Mouse (Mus musculus): ENCODE measurements at regions not wholly inside any gene's neighbourhood (a gene's known extent, or its start where the extent isn't known, plus 50 kb on each side); places are given as distances from the start of the nearest gene placed in this dataset.

DNA sequence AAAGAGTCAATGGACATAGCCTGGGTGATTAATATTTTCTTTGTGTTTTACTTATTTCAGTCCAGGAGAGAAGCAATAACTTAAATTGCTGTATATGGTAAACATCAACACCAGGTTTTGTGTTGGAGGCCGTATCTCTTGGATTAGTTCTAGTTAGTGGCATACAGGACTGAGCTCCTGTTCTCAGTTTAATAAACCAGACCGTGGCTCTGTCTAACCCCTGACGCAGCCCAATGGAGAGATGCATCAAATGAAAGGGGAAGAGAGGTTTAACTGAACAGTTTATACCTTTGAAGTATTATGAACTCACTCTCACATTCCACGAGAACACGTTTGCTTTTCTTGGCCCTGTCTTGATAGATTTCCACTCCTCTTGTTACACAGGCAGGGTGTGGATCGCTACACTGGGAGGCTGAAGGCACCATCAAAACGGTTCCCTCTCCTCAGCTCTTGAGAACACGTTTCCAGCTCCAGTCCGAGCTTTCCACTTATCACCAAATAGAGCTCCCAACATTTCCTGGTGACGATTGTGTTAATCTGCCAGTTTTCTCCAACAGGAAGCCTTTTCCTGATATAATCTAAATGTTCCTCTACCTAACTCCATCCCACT lies 54.0 kb upstream of the Cerkl start:
- no peak for DNase-seq (ENCODE audit: low spot score in 2 of 2)

DNA sequence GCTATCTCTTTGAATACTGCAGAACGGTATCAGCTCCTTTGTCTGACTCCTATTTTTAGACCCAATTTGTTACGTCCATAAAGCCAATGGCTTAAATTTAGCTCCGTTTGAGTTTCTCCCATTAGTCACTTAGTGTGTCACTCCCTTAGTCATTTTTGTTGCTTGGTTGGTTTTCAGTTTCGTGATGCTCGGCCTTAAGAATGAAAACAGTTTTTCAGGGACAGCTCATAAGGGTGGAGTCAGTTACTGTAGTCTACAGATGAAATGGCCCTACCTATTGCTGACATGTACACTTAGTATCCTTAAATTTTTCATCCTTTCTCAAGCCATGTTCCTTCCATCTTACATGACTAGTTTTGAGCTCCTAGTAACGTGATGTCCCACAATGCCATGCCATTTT lies 54.5 kb upstream of the Cerkl start:
- no peak for DNase-seq (ENCODE audit: low spot score in 2 of 2)

DNA sequence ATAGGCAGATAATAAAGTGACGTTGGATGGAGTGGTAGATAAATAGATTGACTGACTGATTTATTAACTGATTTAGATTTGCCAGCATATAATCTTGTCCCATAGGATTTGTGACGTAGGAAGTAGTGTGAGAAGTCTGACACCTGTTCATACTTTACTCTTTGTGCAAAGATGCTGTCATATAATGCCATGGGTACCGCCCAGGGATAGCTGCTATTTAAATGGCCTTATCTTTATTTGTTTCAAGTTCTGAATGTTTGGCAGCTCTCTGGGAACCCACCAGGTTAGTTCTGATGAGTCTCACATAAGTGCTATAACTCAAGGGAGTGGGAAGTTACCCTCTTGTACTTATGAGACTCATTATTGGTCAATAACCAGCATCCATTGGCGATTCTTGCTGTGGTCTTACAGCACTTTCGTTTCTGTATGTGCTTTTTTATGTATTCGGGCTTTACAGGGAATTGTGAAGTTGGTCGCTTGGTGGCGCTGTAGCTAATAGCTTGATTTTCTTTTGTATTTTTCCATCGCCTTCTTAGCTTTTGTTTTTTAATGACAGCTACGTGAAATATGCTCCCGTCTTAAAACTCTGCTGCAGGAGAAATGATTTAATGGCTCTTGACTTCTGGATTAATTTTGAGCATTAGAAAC lies 55.2 kb upstream of the Cerkl start:
- DNase-seq (ENCODE audit: low spot score in 2 of 2): peak; percentile 7 to 32

DNA sequence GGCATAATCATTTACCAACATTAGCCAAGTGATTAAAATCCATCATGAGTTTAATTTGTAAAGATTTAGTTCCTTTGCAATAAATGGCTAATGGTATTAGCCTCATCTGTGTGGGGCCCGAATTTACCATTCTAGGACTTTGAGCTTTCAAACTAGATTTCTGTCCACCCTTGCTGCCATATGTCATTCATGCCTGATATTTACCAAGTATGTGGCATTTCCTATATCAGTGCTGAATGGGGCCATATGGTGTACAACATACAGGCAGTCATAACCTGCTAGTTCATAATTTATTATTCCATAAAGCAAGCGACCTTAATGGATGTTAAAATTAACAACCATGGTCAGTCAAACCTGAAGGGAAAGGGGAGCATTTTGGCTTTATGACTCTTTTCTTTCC lies 55.8 kb upstream of the Cerkl start:
- no peak for DNase-seq (ENCODE audit: low spot score in 2 of 2)

DNA sequence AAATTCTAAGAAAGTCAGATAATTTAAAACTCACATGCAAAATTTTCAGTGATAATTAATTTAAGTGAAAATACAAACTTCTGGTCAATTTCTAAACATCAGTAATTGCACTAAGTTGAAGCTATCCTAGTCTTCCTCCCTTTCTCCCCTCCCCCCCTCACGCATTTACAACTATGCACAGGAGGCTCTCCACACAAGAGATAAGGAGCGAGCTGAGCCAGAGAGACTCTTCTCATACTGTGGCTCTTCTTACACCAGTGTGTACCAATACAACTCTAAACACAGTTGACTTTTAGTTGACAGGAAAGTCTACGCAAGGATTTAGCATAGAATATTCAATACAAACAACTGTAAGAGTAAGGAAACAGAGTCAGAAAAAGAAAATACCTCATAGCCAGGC lies 57.1 kb upstream of the Cerkl start:
- no peak for DNase-seq (ENCODE audit: low spot score in 2 of 2)

DNA sequence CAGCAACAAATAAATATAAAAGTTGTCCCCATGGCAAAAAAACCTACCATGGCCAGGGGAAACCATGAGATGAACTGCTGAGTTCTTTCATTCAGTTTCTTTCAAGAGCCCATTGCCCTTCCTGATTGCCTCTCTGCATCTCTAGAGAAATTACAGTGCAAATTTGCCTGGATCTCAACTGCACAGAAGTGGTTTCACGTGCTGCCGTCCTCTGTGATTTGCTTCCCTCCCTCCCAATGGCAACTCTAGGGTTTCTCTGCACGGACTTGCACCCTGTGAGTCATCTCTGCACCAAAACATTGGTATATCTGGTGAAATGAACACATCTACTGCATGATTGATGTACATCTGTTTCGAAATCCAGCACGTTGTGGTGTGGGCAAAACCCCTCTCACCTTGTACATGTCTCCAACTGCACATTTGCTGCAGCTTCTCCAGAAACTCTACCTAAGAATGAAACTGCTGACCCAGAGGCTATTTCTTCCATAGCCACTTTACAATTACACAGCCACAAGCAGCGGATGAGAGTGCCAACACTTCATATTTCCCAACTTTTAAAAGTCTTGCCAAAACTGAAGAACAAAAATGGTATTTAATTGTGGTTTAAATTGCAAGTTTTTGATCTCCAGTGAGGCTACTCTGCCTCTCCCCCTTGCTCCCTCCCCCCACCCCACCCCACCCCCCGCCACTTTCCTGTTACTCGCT lies 61.6 kb upstream of the Cerkl start:
- no peak for DNase-seq (ENCODE audit: low spot score in 2 of 2)

DNA sequence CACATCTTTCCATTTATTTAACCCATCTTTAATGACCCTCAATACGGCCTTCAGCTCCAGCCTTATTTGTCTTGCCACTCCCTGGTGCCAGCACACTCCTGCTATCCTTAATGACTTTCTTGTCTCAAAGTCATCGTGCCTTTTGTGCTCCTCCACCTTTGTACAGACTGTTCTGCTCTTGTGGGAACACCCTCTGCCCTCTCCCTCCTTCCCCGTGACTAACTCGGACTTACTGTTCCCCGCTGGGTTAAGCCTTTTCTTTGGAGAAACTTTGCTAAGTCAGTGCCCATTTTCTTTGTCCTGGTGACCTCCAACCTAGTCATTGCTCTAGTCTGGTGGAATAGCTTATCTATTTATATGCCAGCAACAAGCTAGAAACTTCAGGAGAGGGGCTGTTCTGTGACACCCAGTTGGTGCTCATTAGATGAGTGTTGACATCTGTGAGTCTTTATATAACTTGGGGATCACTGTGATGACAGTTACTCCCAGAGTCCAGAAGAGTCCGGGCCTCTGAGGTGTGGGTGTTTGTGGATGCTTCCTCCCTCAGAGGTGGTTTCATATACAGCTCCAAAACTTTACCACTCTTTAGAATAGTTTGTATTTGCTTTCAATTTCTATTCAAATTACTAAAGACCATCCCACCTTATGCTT lies 63.3 kb upstream of the Cerkl start:
- no peak for DNase-seq (ENCODE audit: low spot score in 2 of 2)

DNA sequence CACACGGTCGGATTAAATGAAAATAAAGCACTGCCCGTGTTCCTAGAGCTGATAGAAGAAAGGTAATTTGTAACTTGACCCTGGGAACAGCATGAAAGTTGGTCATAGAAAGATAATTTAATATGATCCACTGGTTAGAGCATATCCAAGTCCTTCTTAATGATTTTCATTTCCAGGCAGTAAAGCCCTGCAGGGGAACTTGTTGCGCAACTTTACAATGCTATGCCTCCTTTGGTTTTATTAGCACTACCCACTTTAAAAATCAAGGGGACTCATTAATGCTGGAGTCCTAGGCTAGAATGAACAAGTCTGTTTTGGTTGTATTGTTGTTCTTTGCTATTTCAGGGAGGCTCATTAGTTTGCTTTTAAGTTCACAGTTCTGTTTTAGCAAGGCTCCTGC lies 66.9 kb upstream of the Cerkl start:
- no peak for DNase-seq (ENCODE audit: low spot score in 2 of 2)

DNA sequence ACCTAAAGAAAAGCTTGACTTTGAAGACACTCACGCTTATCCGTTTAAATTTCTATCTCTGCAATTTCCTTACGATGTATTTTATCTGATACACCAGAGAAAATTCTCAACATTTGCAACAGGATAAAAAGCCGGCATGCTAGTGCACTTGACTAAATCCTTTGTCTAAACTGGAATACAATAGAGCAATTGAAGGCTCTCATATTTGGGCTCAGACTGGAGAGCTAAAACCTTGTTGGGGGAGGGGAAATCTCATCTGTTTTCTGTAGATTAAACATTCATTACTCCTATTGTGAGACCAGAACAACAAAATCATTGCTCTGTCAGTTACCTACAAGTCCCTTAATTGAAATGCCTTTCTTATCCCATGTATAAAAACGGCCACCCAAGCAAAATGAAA lies 70.9 kb upstream of the Cerkl start:
- no peak for DNase-seq (ENCODE audit: low spot score in 2 of 2)

DNA sequence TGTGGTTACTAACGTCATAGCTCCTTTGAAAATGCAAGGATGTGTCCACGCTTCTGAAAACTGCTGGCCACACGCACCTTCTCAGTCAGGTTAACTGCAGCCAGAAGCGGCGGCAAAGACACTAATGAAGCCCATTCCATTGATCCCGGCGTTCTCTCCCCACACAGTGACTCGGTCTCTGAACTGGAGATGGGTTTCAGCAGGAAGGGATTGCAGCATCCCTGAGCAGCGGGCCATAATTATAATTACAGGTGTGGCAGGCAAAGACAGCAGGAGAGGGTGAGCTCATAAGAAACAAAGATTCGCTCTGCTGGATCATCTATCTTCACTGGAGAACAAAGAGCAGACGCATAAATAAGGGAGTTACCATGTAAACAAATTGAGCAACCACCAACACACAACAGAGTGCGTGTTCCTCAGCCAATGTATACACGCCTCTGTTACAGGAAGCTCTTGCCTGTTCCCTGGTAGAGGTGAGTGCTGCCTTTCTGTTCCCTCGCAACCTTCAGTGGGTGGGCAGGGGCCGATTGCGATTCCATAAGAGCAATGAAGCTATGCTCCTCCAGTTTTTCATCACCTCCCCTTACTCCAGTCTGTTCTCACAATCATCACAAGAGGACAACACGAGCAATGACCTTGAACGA lies 71.9 kb upstream of the Cerkl start:
- DNase-seq (ENCODE audit: low spot score in 2 of 2): no peak

DNA sequence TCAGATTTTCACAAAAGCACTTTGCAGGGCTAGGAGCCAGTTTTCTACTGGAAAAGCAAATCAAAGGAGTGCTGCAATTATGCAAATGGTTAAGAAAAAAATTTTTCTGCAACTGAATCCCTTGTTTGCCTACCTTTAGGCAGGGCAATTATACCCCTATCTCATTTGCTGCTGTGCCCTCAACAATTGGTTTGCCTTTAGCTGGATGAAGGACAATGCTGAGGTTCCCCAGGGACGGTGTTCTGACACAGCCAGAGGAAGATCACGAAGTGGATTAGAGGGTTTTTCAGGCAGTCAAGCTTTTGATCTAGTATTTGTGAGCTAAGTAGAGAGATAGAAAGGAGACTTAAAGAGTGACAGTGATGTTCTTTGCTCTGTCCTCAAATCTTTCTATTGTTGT lies 72.6 kb upstream of the Cerkl start:
- DNase-seq (ENCODE audit: low spot score in 2 of 2): no peak

DNA sequence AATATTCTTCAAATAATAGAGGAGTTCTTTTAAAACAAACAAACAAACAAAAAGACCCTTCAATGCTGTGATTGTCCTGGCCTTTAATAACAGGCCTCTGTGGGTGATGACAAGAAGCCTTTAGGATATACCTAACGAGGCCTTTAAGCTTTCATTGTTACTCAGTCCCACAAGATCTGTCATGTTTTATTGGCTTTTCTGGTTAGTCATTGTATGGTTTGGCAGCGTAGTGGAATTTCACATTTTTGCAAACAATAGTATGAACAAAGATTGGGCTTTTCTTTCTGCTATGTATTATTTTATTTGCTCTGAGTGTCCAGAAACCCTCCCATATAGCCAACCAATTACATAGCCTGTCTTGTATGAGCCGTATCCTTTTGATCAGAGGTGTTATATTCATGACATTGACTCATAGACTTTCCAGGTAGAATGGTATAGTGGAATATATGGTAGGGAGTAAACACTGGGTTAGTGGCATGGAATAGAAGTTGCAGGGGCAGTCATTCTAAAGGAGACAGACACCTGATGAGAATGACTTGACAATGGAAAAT lies 76.1 kb upstream of the Cerkl start:
- DNase-seq (ENCODE audit: low spot score in 2 of 2): no peak

DNA sequence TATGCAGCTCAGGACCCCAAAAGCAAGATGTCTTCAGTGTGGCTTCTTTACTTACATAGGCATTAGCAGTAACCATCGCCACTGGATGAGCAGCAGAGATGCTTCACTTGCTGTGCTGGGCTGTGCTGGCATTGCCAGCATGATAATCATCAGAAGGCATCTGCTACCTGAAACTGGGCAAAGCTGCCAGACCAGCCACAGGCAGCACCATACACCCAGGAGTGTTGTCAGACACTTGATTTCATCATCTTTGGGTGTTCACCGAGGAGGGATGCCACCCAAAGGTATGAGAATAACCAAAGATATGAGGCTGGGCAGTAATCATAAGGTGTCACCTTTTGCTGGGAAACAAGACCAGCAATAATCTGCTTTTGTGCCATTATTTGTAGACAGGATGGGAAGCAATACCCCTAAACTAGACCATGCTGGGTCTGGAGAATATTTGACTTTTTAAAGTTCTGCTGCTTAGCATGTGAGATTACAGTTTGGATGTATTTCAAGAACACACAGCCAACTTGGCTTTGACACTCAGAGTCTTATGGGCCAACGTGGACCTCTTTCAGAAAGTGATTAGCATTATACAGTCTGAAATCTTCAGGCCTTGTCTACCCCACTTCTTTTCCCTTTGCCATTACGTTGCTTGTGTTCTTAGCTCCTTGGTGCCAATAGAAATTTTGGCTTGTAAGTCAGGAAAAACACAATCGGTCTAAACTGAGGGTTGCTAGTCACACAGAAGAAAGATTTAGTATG lies 80.7 kb upstream of the Cerkl start:
- DNase-seq (ENCODE audit: low spot score in 2 of 2): no peak

DNA sequence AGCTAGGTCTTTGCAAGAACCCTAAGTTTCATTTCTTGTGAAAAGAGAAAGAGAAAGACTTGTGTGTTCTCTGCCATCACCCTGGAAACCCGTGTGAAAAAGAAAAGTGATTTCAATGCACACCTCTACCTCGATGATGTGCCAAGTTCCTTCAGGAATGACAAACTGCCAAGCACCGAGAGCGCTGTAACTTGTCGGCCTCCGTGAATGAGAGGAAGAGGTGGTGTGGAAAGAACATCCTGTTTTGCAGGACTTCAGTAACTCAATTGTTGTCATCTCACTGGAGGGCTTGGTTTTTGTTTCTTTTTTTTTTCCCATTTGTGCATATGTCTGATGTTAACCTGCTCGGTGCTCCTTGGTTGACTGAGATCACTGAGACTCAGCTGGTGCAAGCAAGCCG lies 83.8 kb upstream of the Cerkl start:
- DNase-seq (ENCODE audit: low spot score in 2 of 2): no peak

DNA sequence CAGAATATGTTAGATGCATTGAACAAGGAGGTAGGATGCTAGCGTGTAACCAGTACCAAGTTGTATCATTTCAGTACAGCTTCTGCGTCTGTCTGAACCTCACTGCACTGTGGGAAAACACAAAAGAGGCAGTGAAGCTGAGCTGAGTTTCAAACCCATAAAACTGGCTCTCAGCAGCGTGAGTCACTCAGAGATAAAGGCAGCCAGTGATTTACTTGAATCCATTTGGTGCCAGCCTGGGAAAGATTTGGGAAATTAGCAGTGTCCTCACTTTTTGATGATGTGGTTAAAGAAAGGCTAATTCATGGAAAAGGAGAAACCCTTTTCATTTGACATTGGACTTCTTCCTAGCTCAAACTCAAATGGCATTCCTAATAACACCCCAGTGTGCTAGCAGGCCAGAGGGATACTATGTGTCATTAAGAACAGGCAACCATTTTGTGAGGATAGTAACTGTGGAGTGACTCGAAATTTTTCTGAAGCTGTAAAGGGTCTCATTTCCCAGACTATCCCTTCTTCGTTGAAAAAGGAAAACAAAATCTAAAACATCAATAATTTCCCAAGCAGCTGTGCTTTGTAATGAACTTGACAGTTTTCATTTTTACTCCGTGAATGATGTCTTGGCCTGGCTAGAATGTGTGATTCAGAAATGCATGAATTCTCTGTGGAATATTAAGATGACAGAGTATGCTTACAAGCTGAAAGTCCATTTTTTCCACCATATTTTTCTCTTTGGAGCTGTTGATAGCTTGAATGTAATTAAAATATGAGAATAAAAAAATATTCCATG lies 85.8 kb upstream of the Cerkl start:
- DNase-seq (ENCODE audit: low spot score in 2 of 2): no peak

DNA sequence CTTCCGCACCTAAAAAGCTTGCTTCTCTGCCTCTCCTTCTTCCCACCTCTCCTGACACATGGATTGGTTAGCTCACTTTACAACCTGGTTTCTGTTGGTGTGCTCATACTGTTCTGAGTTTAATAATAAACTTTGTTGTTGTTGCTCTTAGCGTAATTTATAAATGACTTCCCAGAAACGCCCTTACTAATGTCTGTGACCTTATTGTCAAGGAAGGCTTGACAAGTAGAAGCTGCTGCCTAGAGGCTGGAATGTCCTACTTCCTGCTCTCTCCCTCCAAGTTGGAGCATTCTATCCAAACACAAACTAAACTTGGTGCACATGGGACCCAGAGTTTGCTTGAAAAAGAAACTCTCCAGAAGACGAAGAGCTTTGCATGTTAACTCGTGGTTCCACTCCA lies 86.9 kb upstream of the Cerkl start:
- DNase-seq (ENCODE audit: low spot score in 2 of 2): no peak

DNA sequence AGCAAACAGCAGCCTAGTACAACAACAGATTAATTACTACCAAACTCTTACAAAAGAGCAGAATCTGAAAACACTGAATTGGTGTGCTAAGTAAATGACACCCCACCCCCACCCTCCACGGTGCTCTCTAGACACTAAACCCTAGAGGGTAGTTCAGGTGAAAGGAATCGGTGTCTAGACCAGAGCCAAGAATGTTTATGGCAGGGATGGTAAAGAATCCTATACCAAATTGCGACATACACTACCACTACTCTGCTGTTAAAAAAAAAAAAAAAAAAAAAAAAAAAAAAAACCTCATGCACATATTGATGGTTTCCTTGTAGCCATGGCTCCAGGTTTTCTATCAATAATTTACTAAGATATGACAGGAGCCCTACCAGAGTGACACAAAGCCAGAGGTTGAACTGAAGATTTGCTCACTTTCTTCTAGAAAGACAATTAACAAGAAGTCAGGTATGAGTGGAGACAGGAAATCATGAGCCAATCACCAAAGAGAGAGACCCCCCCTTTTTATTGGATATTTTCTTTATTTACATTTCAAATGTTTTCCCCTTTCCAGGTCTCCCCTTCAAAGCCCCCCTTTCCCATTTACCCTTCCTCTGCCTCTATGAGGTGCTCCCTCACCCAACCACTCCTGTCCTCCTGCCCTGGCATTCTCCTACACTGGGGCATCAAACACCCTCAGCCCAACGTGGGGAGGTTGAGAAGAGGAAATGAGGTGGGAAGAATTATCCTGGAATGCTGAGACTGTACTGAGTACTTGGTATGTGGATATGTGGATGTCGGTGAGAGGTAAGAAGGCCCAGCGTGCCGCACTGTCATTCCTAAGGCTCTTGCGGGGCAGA lies 87.6 kb upstream of the Cerkl start:
- no peak for DNase-seq (ENCODE audit: low spot score in 2 of 2)

DNA sequence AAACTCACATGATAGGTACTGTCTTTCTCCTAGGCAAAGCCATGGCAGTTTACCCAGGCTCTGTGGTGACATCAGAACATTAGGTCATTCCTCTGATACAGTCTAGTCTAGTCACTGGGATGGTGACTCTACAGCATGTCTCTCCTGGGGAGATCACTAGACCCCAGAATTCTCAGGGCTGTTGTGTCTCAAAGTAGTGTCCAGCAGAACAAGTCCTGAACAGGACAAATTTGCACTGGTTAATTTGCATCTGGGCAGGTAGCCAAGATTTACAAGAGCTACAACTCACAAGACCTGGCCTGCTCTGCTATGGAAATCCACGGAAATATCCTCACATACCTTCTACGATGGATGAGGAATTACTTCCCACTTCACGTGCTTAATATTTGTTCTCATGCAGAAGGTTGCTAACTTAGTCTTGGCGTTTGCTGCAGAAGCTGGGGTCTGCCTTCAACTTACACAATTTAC lies 88.2 kb upstream of the Cerkl start:
- DNase-seq (ENCODE audit: low spot score in 2 of 2): no peak

DNA sequence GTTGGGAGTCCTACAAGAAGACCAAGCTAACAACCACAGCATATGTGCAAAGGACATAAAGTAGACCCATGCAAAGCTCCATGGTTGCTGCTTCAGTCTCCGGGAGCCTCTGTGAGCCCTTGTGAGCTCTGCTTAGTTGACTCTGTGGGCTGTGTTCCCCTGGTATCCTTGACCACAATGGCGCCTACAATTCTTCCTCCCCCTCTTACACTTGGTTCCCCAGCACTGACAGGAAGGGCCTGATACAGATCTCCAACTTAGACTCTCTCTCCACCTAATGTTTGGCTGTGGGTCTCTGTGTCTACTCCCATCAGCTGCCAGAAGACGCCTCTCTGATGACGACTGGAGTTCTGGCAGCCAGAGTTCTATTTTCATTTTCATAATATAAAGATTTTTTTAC lies 88.9 kb upstream of the Itprid2 start:
- no peak for DNase-seq (ENCODE audit: low spot score in 2 of 2)

DNA sequence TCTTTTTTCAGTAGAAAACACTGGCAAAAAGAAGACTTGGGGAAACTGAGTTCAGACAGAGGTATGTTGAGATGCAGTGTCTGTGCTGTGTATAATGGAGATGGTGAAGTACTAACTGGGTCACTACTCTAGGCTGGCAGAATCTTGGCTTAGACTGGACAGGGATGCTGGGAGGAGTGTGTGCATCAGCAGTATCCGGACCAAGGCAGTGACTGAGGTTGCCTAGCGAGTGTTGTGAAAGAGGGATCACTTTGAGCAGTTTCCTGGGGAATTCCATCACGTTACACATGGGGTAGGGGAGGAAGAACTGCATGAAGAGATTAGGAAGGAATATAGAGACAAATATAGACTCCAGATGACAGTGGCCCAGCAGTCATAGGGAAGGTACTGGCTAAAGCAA lies 87.9 kb upstream of the Itprid2 start:
- no peak for DNase-seq (ENCODE audit: low spot score in 2 of 2)
